Mouse (Mus musculus): ENCODE data around the gene St13. TPM values are rescaled to one million over a fixed set of nuclear protein-coding genes. Genes with fewer than 3 reads are reported as not detected.
A peak's percentile ranks its signal among the peaks of the same experiment; 100 is the strongest.

The St13 gene
- polyA plus RNA-seq (2015; fragmentation: Nextera tagmentation; extraction: Ambion mirVana): 59.8 and 62.6 TPM in 2 replicates

DNA sequence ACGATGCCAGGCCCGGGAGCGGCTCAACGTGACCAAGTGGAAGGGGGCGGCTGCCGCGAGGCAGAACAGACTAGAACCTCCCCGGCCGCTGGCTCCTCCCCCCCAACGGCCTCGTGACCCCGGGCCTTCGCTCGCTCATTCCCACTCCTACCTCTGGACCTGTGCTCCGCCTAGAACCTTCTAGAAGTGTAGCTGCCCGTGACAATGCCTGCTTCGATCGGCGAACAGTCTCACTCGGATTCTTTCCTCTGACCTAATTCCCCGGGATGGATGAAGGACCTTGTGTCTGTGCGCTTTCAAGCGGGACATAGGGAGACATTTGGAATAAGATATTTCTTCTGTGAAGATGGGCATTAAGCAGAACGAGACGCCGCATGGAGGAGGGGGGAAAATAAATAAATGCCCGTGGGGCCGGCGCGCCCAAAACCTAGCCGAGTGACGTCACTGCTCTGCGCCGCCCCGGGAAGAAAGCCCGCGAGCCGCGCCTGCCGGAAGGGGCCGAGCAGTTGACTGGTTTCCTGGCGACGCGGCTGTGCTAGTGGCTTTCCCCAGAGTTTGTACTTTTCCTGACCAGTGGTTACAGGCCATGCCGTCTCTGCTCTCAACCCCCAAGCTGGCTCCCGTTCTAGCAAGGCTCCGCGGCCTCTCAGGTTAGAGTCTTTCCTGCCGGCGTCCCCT is at the start of gene St13, which contains the start of gene Xpnpep3:
Gene St13, minus strand, starts transcription at position 440 of the 678 bp plus-strand sequence.
Gene Xpnpep3, plus strand, starts transcription at position 501 of the 678 bp plus-strand sequence.
- Histone ChIP-seq H3K36me3 (replicated peaks; ENCODE audit: insufficient read depth, low read length) (no peaks in the 10 kb centered on the region), H3K4me2 (ENCODE audit: low read depth, low read length) (peak within 1 kb of the TSS; percentile 96), H3K9me3 (ENCODE audit: low read length) (no peaks in the 10 kb centered on the region), H3K27ac (ENCODE audit: low read depth) (peak within 1 kb of the TSS; percentile 87), H3K27me3 (ENCODE audit: insufficient read depth, low read length) (no peaks in the 10 kb centered on the region), H3K9ac (replicated peaks) (peak within 1 kb of the TSS; percentile 90), H3K4me3 (ENCODE audit: low read depth, low read length) (peak within 1 kb of the TSS; percentile 85), H3K4me1 (ENCODE audit: insufficient read depth) (peaks cover 33% of the 10 kb centered on the region)
- ATAC-seq: peak; percentile 100
- peak; percentile 98 for DNase-seq
- under 1% methylated on average over 45 of the region's 50 CpGs for WGBS (ENCODE audit: insufficient replicate concordance)
- TF ChIP-seq EP300 (IDR thresholded peaks at IDR 0.05; ENCODE audit: low read depth) (peak; percentile 83), CTCF (IDR thresholded peaks at IDR 0.05; ENCODE audit: low read depth) (no peak)

- 55% methylated on average over 3 of the region's 3 CpGs for WGBS (ENCODE audit: insufficient replicate concordance)
- TF ChIP-seq EP300 (IDR thresholded peaks at IDR 0.05; ENCODE audit: low read depth): no peak
- TF ChIP-seq CTCF (IDR thresholded peaks at IDR 0.05; ENCODE audit: low read depth): peak; percentile 92
- Histone ChIP-seq H3K9ac (replicated peaks) (no peak overlapping the region), H3K9me3 (ENCODE audit: low read length) (no peaks in the 10 kb centered on the region), H3K4me3 (ENCODE audit: low read depth, low read length) (no peak overlapping the region), H3K4me1 (ENCODE audit: insufficient read depth) (no peaks in the 10 kb centered on the region), H3K27me3 (ENCODE audit: insufficient read depth, low read length) (no peaks in the 10 kb centered on the region), H3K27ac (ENCODE audit: low read depth) (no peak overlapping the region), H3K4me2 (ENCODE audit: low read depth, low read length) (no peak overlapping the region), H3K36me3 (replicated peaks; ENCODE audit: insufficient read depth, low read length) (peaks cover 24% of the 10 kb centered on the region)
- DNase-seq (peak; percentile 57), ATAC-seq (peak; percentile 47)
Observed at GRCm38 (mm10) chr15:81448463-81448862, 48.6 kb upstream of the St13 start.

- H3K9me3 ChIP-seq (ENCODE audit: low read length): no peaks in the 10 kb centered on the region
- H3K4me3 ChIP-seq (ENCODE audit: low read depth, low read length): no peak overlapping the region
- DNase-seq (no peak), ATAC-seq (no peak)
- peaks cover 28% of the 10 kb centered on the region for H3K36me3 ChIP-seq (replicated peaks; ENCODE audit: insufficient read depth, low read length)
- H3K27ac ChIP-seq (ENCODE audit: low read depth): no peak overlapping the region
- H3K27me3 ChIP-seq (ENCODE audit: insufficient read depth, low read length): no peaks in the 10 kb centered on the region
- no peak overlapping the region for H3K9ac ChIP-seq (replicated peaks)
- H3K4me2 ChIP-seq (ENCODE audit: low read depth, low read length): no peak overlapping the region
- H3K4me1 ChIP-seq (ENCODE audit: insufficient read depth): no peaks in the 10 kb centered on the region
- TF ChIP-seq EP300 (IDR thresholded peaks at IDR 0.05; ENCODE audit: low read depth) (no peak), CTCF (IDR thresholded peaks at IDR 0.05; ENCODE audit: low read depth) (no peak)
Observed at GRCm38 (mm10) chr15:81439236-81439635, 39.4 kb upstream of the St13 start.

- H3K4me3 ChIP-seq (ENCODE audit: low read depth, low read length): no peak overlapping the region
- no peak overlapping the region for H3K4me2 ChIP-seq (ENCODE audit: low read depth, low read length)
- H3K27me3 ChIP-seq (ENCODE audit: insufficient read depth, low read length): no peaks in the 10 kb centered on the region
- no peak overlapping the region for H3K9ac ChIP-seq (replicated peaks)
- ATAC-seq (no peak), DNase-seq (no peak)
- WGBS (ENCODE audit: insufficient replicate concordance): 91% methylated on average over 1 of the region's 1 CpGs
- H3K36me3 ChIP-seq (replicated peaks; ENCODE audit: insufficient read depth, low read length): peaks cover 28% of the 10 kb centered on the region
- no peak overlapping the region for H3K27ac ChIP-seq (ENCODE audit: low read depth)
- no peaks in the 10 kb centered on the region for H3K9me3 ChIP-seq (ENCODE audit: low read length)
- TF ChIP-seq EP300 (IDR thresholded peaks at IDR 0.05; ENCODE audit: low read depth): no peak
- TF ChIP-seq CTCF (IDR thresholded peaks at IDR 0.05; ENCODE audit: low read depth): no peak
- no peaks in the 10 kb centered on the region for H3K4me1 ChIP-seq (ENCODE audit: insufficient read depth)
Observed at GRCm38 (mm10) chr15:81438345-81438744, 38.5 kb upstream of the St13 start.

GRCm38 (mm10) chr15:81431195-81431594 is 31.3 kb upstream of the St13 start:
- Histone ChIP-seq H3K4me3 (ENCODE audit: low read depth, low read length) (no peak overlapping the region), H3K36me3 (replicated peaks; ENCODE audit: insufficient read depth, low read length) (peaks cover 26% of the 10 kb centered on the region), H3K4me2 (ENCODE audit: low read depth, low read length) (no peak overlapping the region), H3K4me1 (ENCODE audit: insufficient read depth) (no peaks in the 10 kb centered on the region), H3K27me3 (ENCODE audit: insufficient read depth, low read length) (no peaks in the 10 kb centered on the region), H3K9ac (replicated peaks) (no peak overlapping the region), H3K27ac (ENCODE audit: low read depth) (no peak overlapping the region), H3K9me3 (ENCODE audit: low read length) (no peaks in the 10 kb centered on the region)
- no peak for ATAC-seq
- DNase-seq: no peak
- TF ChIP-seq CTCF (IDR thresholded peaks at IDR 0.05; ENCODE audit: low read depth) (no peak), EP300 (IDR thresholded peaks at IDR 0.05; ENCODE audit: low read depth) (no peak)
- WGBS (ENCODE audit: insufficient replicate concordance): 88% methylated on average over 1 of the region's 1 CpGs

- Histone ChIP-seq H3K4me2 (ENCODE audit: low read depth, low read length) (no peak overlapping the region), H3K9me3 (ENCODE audit: low read length) (no peaks in the 10 kb centered on the region), H3K36me3 (replicated peaks; ENCODE audit: insufficient read depth, low read length) (peaks cover 23% of the 10 kb centered on the region), H3K27me3 (ENCODE audit: insufficient read depth, low read length) (no peaks in the 10 kb centered on the region), H3K27ac (ENCODE audit: low read depth) (no peak overlapping the region), H3K4me1 (ENCODE audit: insufficient read depth) (no peaks in the 10 kb centered on the region), H3K9ac (replicated peaks) (no peak overlapping the region), H3K4me3 (ENCODE audit: low read depth, low read length) (no peak overlapping the region)
- ATAC-seq (no peak), DNase-seq (no peak)
- WGBS (ENCODE audit: insufficient replicate concordance): 63% methylated on average over 2 of the region's 2 CpGs
- TF ChIP-seq EP300 (IDR thresholded peaks at IDR 0.05; ENCODE audit: low read depth) (no peak), CTCF (IDR thresholded peaks at IDR 0.05; ENCODE audit: low read depth) (peak; percentile 34)
Observed at GRCm38 (mm10) chr15:81427947-81428346, 28.1 kb upstream of the St13 start.

Data from liver, postnatal 0 days (tissue).